Mouse (Mus musculus) right cerebral cortex, adult 2 months (tissue): ENCODE measurements at regions not wholly inside any gene's neighbourhood (a gene's known extent, or its start where the extent isn't known, plus 50 kb on each side); places are given as distances from the start of the nearest gene placed in this dataset.
A peak's percentile ranks its signal among the peaks of the same experiment; 100 is the strongest.
"Not testable (repeated sequence)": the region's sequence is repeated elsewhere in the genome, so short reads cannot be mapped to it uniquely, and the experiment has no call there.

Experiments used
- DNase-seq, 2 experiments: peaks; one replicate each; pipeline ENCODE4 v3.0.0; 2021 to 2022; ENCODE audit warnings: low spot score in 2 of 2

DNA sequence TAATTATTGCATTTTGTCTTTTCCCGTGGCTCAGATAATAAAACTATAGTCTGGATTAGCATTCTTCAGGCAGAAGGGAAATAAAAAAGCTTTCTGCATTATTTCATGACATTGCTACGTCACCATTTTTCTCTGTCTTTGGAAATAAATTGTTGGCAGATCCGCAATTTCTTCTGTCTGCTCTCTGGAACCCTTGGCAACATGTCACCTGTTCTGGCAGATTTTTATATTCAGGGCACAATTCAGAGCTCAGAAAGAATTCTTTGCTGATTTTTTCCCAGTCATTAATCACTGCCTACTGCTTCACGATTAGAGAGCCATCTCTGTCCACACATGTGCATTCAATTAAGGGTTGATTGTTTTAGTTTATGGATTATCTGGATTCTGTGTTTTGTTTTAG, 460.5 kb downstream of the Cdh8 start:
- no peak for DNase-seq

DNA sequence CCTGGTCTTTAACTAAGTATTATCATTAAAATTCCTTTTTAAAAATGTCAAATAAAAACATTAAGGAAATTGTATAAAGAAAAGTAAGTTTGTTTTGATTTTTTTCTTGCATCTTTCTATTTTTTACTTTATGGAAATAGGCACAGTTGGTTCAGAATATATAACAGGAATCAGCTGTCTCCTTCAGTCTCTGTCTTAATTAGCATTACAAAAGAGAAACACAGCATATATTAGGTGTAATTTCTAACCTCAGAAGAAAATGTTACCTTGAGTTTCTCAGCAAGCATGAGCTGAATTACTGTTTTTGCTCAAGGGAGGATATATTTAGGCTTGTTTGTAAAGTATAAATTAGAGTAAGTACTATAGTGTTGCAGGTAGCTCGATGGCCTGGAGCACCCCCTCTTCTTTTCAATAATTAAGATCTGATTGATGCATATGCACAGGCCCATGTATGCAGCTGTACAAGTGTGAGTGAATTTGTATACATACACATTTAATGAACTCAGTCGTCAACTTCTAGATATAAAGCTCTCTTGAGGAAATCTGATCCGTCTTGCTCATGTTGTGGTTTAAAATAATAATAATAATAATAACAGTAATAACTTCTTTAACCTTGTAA, 503.0 kb downstream of the Cdh8 start:
- DNase-seq = no peak

DNA sequence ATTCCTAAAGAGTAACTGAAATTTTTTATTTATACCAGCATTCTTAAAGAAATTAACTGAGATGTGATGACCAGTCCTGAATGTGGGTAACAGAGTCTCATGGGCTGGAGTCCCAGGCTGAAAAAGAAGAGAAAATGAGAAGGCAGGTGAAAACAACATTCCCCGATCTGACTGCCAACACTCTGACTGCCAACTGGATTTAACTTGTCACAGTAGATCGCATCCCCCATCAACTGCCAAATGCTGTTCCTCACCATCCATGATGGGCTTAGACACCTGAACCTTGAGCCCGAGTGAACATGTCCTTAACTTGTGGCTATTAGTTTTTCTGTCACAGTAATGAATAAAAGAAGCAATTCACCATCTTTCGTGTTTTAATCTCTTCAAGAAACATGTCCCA, 522.9 kb downstream of the Cdh8 start:
- DNase-seq = no peak

DNA sequence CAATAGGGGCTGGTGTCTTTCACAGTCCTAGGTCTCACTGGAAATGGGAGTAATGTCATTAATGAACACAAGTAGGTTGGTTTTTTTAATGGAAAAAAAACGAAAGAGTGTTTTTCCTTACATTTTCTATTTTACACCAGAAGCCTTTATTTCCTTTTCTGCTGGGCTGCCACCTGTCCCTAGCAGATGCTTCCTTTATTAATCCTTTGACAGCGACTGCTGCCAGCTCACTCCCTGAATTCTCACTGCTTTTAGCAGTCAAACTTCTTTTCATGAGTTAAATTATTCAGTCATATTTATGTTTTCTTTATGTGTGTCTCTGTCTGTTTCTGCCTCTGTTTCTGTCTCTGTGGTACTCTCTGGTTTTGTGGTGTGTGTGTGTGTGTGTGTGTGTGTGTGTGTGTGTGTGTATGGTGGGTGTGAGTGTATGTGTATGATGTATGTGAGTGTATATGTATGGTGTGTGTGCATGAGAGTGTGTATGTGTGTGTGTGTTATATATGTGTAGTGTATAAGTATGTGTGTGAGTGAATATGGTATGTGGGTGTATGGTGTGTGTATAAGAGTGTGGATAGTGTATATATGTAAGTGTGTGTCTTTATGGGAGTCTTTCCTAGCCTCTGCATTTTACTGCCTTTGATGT, 554.5 kb downstream of the Cdh8 start:
- peak; percentile 23 to 39 for DNase-seq

DNA sequence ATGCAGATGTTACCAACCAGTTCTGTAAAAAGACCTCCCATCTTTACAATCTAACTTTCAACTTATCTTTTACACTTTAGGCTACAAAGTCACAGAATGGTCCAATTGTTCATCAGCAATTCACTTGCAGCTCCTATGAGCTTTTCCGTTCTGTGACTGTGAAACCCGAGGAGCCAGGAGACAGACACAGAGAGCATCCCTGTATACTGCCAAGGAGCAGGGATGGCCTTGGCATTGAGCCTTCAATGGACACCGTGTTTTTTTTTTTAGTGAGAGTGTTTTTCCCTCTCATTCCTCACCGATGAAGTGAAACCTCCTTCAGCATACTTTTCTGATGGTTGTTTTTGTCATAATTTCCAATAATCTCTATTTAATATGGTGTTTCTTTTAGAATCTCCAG, 555.1 kb downstream of the Cdh8 start:
- no peak for DNase-seq

DNA sequence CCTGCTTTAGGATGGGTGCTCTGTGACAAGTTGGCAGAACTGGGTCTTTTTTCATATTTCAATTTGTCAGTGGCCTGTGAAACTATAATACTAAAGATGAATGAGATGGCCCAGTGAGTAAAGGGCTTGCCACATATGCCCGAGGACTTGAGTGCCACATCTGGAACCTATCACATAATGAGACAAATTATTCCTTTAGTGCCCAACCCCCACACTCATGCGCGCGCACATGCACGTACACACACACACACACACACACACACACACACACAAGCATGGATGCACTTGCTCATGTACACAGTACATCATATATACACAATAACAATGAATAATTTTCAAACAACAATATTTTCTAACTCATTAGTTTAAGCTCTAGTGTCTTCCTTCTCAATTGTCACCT, 555.9 kb downstream of the Cdh8 start:
- no peak for DNase-seq

DNA sequence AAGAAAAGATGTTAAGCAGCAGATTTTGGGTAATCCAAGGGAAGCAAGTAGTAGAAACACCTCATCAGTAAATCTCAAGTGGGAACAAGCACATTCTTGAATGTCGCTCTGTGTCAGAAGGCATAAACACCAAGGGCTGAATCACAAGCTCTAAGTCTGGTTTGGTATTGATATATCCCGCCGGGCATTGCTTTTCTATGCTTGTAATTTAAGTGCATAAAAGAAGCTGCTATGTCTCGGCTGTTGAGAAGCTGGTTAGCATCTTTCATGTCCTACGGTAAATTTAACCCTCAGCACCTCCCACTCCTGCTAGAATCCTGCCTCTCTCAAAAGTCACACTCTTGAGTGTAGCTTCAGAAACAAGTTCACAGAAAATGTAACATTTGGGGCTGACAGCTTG, 586.8 kb downstream of the Cdh8 start:
- peak; percentile 21 to 24 for DNase-seq

DNA sequence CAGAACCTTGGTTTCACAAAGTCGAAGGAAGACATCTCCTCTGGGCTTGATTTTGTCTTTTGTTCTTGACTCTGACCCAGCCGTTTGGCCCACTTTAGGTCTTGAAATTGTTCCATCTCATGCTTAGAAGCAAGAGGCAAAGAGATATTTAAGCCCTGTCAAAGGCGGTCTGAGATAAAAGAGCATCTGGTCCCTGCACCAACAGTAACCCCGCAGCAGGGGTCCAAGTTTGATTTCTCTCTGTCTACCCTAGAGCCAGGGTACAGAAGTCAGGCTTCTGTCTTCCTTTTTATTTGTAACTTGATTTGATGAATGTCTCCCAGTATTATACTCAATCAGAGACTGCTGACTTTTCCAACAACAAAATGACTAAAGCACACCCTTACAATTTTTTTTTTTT, 587.3 kb downstream of the Cdh8 start:
- no peak for DNase-seq

DNA sequence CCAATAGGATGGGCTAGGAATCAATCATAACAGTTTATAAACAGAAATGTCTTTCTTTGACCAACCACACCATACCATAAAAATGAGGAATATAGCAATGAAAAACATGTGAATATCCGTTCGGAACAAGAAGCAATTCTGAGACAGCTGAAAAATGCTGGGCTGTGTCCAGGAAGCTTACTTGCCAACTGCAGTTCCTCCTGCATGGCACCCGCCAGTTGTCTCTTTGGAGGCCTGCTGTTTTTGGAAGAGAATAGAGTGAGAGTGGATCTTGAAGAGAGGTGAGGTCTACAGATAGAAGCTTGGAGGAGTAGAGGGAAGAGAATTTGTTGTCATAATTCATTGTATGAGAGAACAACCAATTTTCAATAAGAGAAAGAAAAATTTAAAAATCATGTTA, 604.3 kb downstream of the Cdh8 start:
- no peak for DNase-seq

DNA sequence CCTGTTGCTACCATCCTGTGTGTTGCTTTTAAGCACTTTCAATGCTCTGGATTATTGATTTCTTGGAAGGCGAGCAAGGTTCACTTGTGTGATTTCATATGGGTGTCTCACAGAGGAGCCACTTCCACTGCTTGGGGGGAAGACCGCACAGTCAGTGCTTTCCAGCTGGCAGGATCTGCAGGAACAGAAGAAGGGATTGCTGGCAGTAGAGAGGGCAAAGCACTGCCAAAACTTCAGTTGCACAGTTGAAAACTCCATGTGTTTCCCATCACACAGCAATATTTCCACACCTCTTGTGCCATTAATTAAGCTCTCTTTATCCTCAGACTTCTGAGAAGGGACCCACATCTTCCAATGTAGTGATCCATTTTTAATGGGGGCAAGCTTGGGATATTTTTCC, 618.8 kb downstream of the Cdh8 start:
- no peak for DNase-seq

DNA sequence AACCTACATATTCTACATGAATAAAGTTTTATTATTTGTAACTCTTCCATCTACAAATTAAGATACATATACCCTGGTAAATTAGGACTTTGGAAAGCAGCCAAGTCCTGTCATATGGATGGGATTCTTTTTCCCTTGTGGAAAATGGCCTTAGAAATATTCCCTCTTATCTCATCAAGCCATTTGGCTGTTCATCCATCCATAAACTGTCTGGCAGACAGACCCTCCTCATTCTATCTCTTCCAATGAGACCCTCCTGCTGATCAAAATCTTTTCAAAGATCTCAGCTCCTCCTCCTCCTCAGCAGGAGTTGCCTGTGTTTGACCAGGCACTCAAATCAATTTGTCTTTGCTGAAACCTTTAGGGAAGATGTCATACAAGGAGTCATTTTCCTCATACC, 649.2 kb downstream of the Cdh8 start:
- DNase-seq = no peak

DNA sequence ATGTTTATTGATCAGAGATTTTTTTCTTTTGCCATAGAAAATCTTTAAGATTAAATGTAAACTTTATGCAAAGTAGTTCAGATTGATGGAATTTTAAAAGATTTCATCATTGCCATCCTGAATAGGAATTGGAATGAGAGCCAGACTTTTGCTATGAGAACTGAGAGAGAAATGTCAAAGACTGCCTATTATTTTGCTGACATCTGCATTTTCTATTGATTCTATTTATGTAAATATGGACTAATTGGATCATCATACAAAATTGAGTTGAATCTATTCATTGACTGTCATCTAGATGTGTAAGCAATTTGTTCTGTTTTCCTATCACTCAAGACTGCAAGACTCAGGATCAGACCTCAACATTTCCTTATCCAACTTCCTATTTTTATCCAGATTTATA, 659.7 kb downstream of the Cdh8 start:
- DNase-seq = no peak

DNA sequence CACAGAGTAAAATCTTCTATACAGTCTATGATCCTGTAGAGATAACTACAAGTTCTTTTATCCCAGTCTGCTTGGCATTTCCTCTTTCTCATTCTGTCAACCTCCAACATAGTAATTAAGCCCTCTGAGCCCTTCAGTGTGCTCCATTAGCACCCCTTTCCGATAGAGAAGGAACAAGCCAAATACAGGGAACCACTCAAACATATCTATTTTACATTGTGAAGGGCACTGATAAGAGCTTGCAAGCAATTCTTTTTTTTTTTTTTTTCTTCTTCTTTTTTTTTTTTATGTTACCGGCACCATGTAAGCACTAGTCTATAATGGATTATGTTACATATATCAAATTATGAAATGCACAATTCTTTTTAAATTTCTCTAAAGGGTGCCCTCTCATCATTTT, 660.5 kb downstream of the Cdh8 start:
- DNase-seq = no peak

DNA sequence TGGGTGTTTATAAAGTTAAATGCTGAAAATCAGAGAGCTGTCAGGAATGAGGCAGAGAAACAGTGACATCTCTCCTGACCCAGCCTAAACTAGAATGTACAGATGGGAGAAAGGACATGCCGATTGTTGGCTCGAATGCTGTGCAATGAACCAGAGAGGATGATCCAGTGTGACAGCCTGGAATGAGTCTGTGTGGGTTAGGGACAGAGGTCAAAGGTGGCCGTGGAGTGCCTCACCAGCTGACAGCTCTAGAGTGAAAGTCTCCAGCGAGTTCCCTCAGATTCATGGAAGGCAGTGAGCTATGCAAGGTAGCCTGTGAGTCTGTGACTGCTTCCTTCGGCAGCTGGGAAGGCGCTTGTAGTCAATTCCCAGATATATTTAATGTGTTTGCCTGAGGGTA, 663.9 kb downstream of the Cdh8 start:
- DNase-seq = no peak

DNA sequence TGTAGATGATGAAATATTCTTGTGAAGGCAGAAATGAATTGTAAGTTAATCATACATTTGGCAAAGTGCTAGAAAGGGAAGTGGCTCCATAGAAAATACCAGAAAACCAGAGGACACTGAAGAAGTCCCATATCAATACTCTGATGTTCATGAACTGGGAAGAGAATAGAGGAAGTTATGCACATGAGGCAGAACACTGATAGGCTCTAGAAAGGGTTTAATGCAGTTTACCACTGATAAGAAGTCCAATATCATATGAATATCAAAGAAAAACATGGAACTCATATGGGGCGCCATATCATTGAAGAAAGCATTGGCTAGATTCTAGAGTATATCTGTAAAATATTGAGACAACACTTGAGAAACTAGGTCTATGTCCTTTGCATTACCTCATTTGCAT, 708.5 kb downstream of the Cdh8 start:
- DNase-seq = no peak

DNA sequence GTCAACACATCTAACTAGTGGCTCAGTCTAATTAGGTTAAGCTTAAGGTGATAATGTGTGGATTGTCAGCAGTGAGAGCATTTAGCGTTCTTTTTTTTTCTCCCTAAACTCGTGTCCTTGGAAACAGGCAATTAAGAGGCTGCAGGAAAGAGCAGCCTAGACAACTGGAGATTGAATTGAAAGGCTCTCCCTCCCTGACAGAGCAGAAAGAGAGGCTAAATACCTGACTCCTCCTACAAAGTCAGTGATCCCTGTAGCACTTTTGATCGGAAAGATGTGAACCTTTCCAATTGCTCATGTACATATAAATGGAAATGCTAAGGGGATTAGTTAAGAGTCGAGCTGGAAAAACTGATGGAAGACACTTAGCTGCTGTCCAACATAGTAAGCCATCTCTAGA, 710.1 kb downstream of the Cdh8 start:
- no peak for DNase-seq

DNA sequence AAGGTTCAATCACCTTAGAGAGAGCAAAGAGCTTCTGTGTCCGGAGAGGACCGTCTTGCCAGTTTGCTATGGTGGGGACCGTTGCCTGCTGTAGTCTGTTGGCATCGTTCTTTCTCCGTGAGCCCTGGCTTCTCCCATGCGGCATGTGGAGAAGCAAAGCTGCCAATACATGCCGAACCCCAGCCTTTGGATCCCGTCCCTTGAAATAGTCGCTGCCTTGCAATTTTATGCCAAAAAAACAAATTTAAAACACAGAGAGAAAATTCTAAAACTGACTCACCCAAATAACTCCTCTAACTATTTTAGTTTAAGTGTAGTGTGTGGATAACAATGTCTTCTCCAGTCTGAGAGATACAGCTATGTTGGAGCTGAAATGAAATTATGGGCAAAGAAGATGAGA, 731.1 kb downstream of the Cdh8 start:
- DNase-seq = peak; percentile 3 to 5

DNA sequence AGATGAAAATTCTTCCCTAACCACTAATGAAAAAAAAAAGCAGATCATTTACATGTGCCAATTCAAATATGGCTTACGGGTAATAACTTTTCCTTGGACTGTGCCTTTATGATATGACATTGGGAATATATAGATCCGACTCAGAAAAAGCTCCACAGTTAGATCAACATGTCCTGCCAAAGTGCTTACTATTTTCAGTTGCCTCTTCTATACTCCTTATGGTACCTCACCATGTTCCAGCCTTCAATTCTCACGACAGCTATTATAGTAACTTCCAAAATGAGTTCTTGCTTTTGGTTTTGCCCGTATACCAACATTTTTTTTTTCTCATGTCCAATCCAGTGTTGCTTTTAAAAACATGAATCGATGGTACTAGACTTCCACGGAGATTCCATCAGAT, 731.7 kb downstream of the Cdh8 start:
- no peak for DNase-seq

DNA sequence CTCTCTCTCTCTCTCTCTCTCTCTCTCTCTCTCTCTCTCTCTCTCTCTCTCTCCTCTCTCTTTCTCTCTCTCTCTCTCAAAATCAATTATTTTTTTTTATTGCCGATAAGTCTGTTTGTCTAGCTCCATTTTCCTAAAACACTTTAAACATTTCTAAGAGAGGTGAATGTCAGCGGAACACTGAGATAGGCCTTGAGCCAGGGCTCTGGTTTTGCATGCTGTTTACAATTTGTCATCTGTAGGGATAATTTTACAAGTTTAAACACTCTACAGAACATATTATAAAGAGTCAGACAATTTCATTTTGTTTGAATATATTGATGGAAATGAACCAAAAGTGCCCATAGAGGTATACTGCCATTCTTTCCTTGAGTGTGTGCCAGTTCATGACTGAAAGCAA, 736.2 kb downstream of the Cdh8 start:
- DNase-seq = no peak

DNA sequence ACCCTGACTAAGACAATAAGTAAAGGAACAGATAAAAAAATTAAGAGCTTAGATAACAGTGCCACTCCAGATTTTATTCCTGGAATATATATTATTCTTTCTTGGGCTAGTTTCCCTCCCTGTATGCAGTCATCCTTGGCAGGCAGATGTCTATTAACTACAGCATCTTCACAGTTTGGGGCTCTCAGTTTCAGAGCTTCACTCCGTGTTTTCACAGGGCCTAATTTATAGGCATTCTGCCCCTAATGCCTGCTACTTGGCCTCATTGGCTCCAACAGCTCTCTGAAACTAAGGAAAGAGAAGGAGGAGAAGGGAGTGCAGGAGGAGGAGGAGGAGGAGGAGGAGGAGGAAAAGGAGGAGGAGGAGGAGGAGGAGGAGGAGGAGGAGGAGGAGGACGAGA, 757.0 kb downstream of the Cdh8 start:
- DNase-seq = no peak

DNA sequence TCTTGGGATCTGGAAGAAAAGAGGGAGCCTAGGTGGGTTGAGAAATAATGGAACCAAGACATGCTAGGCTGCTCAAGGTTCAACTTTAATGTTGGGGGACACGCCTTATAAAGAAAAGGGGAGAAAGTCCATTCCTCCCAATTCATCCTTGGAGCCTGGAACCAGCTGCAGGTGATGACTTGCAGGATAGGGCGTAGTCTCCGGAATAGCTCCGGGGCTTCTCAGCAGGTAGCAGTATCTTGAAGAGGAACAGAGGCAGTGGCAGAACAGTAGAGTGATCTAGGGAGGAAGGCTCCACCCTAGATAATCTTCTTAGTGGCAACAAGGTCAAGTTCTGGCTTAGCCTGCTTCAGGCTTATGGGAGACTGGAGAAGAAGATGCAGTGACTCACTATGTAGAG, 764.0 kb downstream of the Cdh8 start:
- DNase-seq = not testable (repeated sequence)

DNA sequence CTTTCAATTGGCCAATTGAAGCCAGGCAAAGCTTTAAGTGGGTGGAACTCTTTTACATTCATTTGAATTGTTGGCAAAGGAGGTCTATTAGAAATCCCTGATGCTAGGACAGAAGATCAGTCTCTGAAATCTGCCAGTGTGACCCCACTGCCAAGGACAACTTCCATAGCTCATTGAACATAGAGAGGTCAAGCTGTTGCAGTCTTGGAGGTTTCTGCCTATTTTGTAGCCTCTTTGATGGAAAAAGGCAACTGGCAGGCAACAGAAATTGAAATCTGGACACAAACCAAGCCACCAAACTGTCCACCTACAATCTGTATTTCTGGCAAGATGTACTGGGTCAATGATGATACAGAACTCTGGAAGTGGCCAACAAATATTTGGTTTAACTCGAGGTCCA, 765.3 kb downstream of the Cdh8 start:
- DNase-seq = no peak

DNA sequence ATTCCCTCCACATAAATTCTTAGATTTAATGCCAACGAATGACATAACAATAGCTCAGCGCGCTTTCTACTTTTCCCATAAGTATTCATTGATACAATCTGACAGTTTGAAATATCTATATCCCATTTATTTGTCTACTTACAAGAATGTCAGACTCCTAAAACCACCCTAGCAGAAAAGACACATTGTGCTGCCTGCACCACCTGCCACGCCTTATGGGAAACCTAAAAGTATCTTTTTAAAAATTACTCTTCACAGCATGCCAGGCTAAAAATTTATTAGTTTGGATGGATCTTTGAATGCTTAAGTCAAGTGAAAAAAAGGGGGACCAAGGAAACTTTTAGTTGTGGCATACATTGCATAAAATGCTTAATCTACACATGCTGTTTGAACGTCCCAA, 788.1 kb downstream of the Cdh8 start:
- DNase-seq = no peak

DNA sequence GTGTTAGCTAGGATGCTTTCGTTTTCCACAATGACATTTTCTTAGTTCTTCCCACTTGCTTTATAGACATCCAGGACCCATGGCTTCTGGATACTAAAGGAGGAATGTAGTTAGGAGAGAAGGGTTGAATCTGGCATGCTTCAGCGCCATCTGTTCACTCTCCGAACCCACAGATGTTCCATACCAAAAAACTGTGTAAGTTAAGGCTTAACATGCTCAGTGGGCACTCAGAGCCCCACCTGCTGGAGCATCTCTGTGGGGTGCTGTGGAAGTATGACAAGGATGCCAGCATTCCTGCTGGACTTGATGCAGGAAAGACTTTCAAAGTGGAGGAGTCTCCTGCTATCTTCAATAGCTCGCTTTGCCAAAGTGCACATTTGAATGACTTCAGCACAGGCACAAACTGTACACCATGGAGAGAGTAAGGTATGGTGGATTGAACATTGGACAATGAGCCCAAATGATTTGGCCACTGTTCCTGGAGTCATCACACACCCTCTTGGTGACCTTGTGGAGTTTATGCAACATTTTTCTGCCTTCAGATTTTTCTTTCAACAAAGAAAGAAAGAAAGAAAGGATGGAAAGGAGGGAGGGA, 802.3 kb downstream of the Cdh8 start:
- DNase-seq = peak; percentile 49
